Mouse (Mus musculus): ENCODE measurements around the gene Atp6v0e.

DNA sequence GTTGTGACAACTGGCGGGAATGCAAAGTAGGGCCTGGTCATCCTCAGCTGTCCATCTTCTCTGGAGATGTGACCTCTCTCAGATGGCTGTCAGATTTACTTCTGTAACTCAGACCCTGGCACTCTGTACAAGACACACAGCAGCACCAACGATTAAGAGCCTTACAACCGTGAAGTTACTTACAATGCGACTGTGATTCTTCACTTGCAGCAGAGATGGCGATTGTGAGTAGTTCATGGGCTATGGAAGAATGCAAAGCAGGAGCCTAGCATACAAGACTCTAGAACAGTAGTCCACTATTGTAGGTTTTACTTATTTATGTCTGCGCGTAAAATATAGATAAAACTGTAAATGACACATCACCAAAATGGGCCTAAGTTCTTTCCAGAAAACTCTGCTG is 12.8 kb downstream of the Atp6v0e start:
- TF ChIP-seq CTCF (IDR thresholded peaks at IDR 0.05; ENCODE audit: extremely low read depth, insufficient read depth, low read length) (no peak), POLR2A (IDR thresholded peaks at IDR 0.05; ENCODE audit: extremely low read depth, insufficient read depth, low read length) (no peak)
